ENCODE assay signal across 23 mouse cellular contexts in genomic region chr15:98039682-98040081, GRCm38 (mm10). TPM values are rescaled to one million over a fixed set of nuclear protein-coding genes. Genes with fewer than 3 reads are reported as not detected.
"Had no signal": no experiment of that assay in that cellular context is flagged by ENCODE, and none has a peak within 500 bp of the region (broad histone marks: within the 10 kb centered on the region; RNA-seq: fewer than 3 reads in every experiment).

No protein-coding gene starts in this region.

- H3K9me3 ChIP-seq: limb, embryonic 10.5 days; liver, embryonic 12.5 days; liver, embryonic 15.5 days; midbrain, embryonic 10.5 days; neural tube, embryonic 12.5 days; neural tube, embryonic 15.5 days; stomach, embryonic 15.5 days had no signal

- H3K4me2 ChIP-seq: limb, embryonic 13.5 days; liver, embryonic 12.5 days; liver, embryonic 15.5 days; neural tube, embryonic 12.5 days; neural tube, embryonic 15.5 days; stomach, embryonic 15.5 days had no signal

- H3K27ac ChIP-seq: kidney, postnatal 0 days; layer of hippocampus, adult 2 months; limb, embryonic 10.5 days; limb, embryonic 13.5 days; liver, embryonic 12.5 days; liver, embryonic 15.5 days; midbrain, embryonic 10.5 days; neural tube, embryonic 12.5 days; neural tube, embryonic 15.5 days; stomach, embryonic 15.5 days had no signal

- H3K27me3 ChIP-seq: limb, embryonic 13.5 days; liver, embryonic 12.5 days; liver, embryonic 15.5 days; neural tube, embryonic 12.5 days; neural tube, embryonic 15.5 days; stomach, embryonic 15.5 days had no signal

- DNase-seq: kidney, postnatal 25 days; layer of hippocampus, adult 9-11 months; liver; lung, adult 2 months; lung, postnatal 14 days; lung, postnatal 4 days; midbrain, embryonic 14.5 days; retina, postnatal 1 day; right cerebral cortex, postnatal 25 days; spleen, adult 18-20 months; thymus, adult 18-20 months; thymus, postnatal 36 days had no signal

- H3K9ac ChIP-seq: limb, embryonic 13.5 days; liver, embryonic 12.5 days; liver, embryonic 15.5 days; neural tube, embryonic 12.5 days; neural tube, embryonic 15.5 days; stomach, embryonic 15.5 days had no signal

- H3K4me1 ChIP-seq: liver, embryonic 12.5 days; liver, embryonic 15.5 days; stomach, embryonic 15.5 days had no signal

- H3K4me3 ChIP-seq: layer of hippocampus, adult 2 months; limb, embryonic 10.5 days; limb, embryonic 13.5 days; liver, embryonic 12.5 days; liver, embryonic 15.5 days; midbrain, embryonic 10.5 days; neural tube, embryonic 12.5 days; neural tube, embryonic 15.5 days; stomach, embryonic 15.5 days had no signal

RNA-seq across cellular contexts. Expression of gene Col2a1, which starts 35.2 kb away (rescaled TPM):
- polyA plus RNA-seq: large intestine, adult 2 months had no signal
